Mouse (Mus musculus) kidney, adult 2 months (tissue): ENCODE results near the gene Ephb3.

Experiments used
- CTCF ChIP-seq: fragments of 200-500 bp; conservative IDR thresholded peaks from 2 replicates; pipeline ENCODE4 v1.5.1; 2011; ENCODE audit warnings: low read depth, mild to moderate bottlenecking, control low read depth, low read length, moderate library complexity, mixed read lengths; ENCODE audit not compliant: insufficient read depth, insufficient read length
- POLR2A ChIP-seq: fragments of 200-500 bp; IDR thresholded peaks from one replicate; pipeline ENCODE4 v1.6.1; 2011; ENCODE audit warnings: low read depth, low read length, control low read depth

GRCm38 (mm10) chr16:21245931-21246390, 41.4 kb downstream of the Ephb3 start:
- TF ChIP-seq POLR2A (no peak), CTCF (peak; percentile 51)
